Mouse (Mus musculus) left cerebral cortex, postnatal 10 days (tissue): ENCODE measurements around the gene Cenpp. TPM values are rescaled to one million over a fixed set of nuclear protein-coding genes. Genes with fewer than 3 reads are reported as not detected.

Source experiments
- DNase-seq, 2 experiments: peaks; one replicate each; pipeline ENCODE4 v3.0.0; 2021 to 2022; ENCODE audit warnings: low spot score in 2 of 2, mixed read lengths in 1 of 2; ENCODE audit errors: extremely low spot score in 1 of 2
- intact Hi-C: fragments of 180-260 bp; cut with DNase I; formaldehyde crosslinking; loops from one replicate; pipeline ENCODE4 v1.15.1; 2025
- total RNA-seq, 2 experiments: library from RNA; stranded (reverse); gene quantifications; 2 replicates each; pipeline ENCODE4 v1.2.3; 2021

The Cenpp gene
- total RNA-seq, 2 experiments from 2014 or later: 1.5 to 1.6 TPM

GRCm38 (mm10) chr13:49547563-49548150 lies 104.9 kb downstream of the Cenpp start:
- intact Hi-C loops: no loop called here
- DNase-seq: no peak

GRCm38 (mm10) chr13:49546517-49546916 lies 106.1 kb downstream of the Cenpp start:
- intact Hi-C loops: no loop called here
- no peak for DNase-seq

GRCm38 (mm10) chr13:49545646-49546045 lies 106.9 kb downstream of the Cenpp start:
- DNase-seq: no peak
- intact Hi-C loops: no loop called here

- DNase-seq: no peak
- intact Hi-C loops: no loop called here
Observed at GRCm38 (mm10) chr13:49544279-49544678, 108.3 kb downstream of the Cenpp start, which contains the start of gene Aspn. Gene Aspn, plus strand, starts transcription at chr13:49544443.

GRCm38 (mm10) chr13:49538693-49539092 lies 113.9 kb downstream of the Cenpp start:
- no peak for DNase-seq
- intact Hi-C loops: no loop called here

- intact Hi-C loops: no loop called here
- no peak for DNase-seq
Observed at GRCm38 (mm10) chr13:49536946-49537345, 115.6 kb downstream of the Cenpp start.

- no peak for DNase-seq
- intact Hi-C loops: no loop called here
Observed at GRCm38 (mm10) chr13:49530636-49531035, 121.9 kb downstream of the Cenpp start.

GRCm38 (mm10) chr13:49526235-49526634 lies 126.3 kb downstream of the Cenpp start:
- DNase-seq: no peak
- intact Hi-C loops: no loop called here

- DNase-seq: no peak
- intact Hi-C loops: no loop called here
Observed at GRCm38 (mm10) chr13:49518761-49519160, 133.8 kb downstream of the Cenpp start.

GRCm38 (mm10) chr13:49507176-49507575 lies 145.4 kb downstream of the Cenpp start:
- no peak for DNase-seq
- intact Hi-C loops: no loop called here

GRCm38 (mm10) chr13:49505776-49506175 lies 146.8 kb downstream of the Cenpp start:
- DNase-seq: no peak
- intact Hi-C loops: no loop called here

- intact Hi-C loops: no loop called here
- no peak for DNase-seq
Observed at GRCm38 (mm10) chr13:49504510-49504909, 148.1 kb downstream of the Cenpp start, which contains the start of gene Ecm2. Gene Ecm2, plus strand, starts transcription at chr13:49504810.

- DNase-seq: no peak
- intact Hi-C loops: no loop called here
Observed at GRCm38 (mm10) chr13:49492376-49493368, 159.9 kb downstream of the Cenpp start, which contains the start of gene Tes3-ps. Gene Tes3-ps, plus strand, starts transcription at chr13:49493318.

- intact Hi-C loops: no loop called here
- DNase-seq: no peak
Observed at GRCm38 (mm10) chr13:49485388-49485787, 167.2 kb downstream of the Cenpp start.

GRCm38 (mm10) chr13:49480551-49480950 lies 172.0 kb downstream of the Cenpp start:
- no peak for DNase-seq
- intact Hi-C loops: no loop called here

GRCm38 (mm10) chr13:49480057-49480456 lies 172.5 kb downstream of the Cenpp start:
- peak in 1 of 2 experiments; percentile 76 for DNase-seq
- intact Hi-C loops: no loop called here

- intact Hi-C loops: no loop called here
- no peak for DNase-seq
Observed at GRCm38 (mm10) chr13:49479399-49479798, 173.2 kb downstream of the Cenpp start.

- no peak for DNase-seq
- intact Hi-C loops: no loop called here
Observed at GRCm38 (mm10) chr13:49478851-49479374, 173.7 kb downstream of the Cenpp start.

GRCm38 (mm10) chr13:49477887-49478286 lies 174.7 kb downstream of the Cenpp start:
- no peak for DNase-seq

GRCm38 (mm10) chr13:49472676-49473005 lies 179.9 kb downstream of the Cenpp start:
- DNase-seq: no peak
- intact Hi-C loops: no loop called here

More at GRCm38 (mm10) chr13:49477887-49478286, 174.7 kb downstream of the Cenpp start:
- intact Hi-C loops: no loop called here
